Mouse (Mus musculus) limb, embryonic 11.5 days (tissue): ENCODE data around the gene Tmem108. TPM values are rescaled to one million over a fixed set of nuclear protein-coding genes. Genes with fewer than 3 reads are reported as not detected.

Source experiments
- ATAC-seq: fragments of 200-750 bp; cut with Nextera tagmentation; 2 replicates; pipeline ENCODE4 v1.8.0; 2017; ENCODE audit warnings: low read depth; ENCODE audit not compliant: insufficient number of reproducible peaks, low FRiP score, low TSS enrichment
- DNase-seq: peaks from one replicate; pipeline ENCODE4 v3.0.0-alpha.2; 2015; ENCODE audit warnings: low spot score
- H3K27ac ChIP-seq: fragments of 300-500 bp; sonication (generic); replicated peaks from 2 replicates; pipeline ENCODE4 v1.5.1; 2014; ENCODE audit warnings: low read depth, mild to moderate bottlenecking, low read length
- H3K27me3 ChIP-seq: fragments of 300-500 bp; sonication (generic); 2 replicates; pipeline ENCODE4 v1.6.1; 2014; ENCODE audit warnings: mild to moderate bottlenecking, low read length, mixed read lengths; ENCODE audit not compliant: control insufficient read depth, insufficient read depth
- H3K36me3 ChIP-seq: fragments of 300-500 bp; sonication (generic); 2 replicates; pipeline ENCODE4 v1.6.1; 2014; ENCODE audit warnings: mild to moderate bottlenecking, low read length, moderate library complexity, mixed read lengths; ENCODE audit not compliant: control insufficient read depth, insufficient read depth
- H3K4me1 ChIP-seq: fragments of 300-500 bp; sonication (generic); 2 replicates; pipeline ENCODE4 v1.6.1; 2014; ENCODE audit warnings: low read length, mixed read lengths; ENCODE audit not compliant: control insufficient read depth, insufficient read depth
- H3K4me2 ChIP-seq: fragments of 300-500 bp; sonication (generic); 2 replicates; pipeline ENCODE4 v1.6.1; 2014; ENCODE audit warnings: low read depth, mild to moderate bottlenecking, moderate library complexity; ENCODE audit not compliant: severe bottlenecking
- H3K4me3 ChIP-seq: fragments of 300-500 bp; sonication (generic); 2 replicates; pipeline ENCODE4 v1.5.1; 2014; ENCODE audit warnings: low read depth, low read length
- H3K9ac ChIP-seq: fragments of 300-500 bp; sonication (generic); 2 replicates; pipeline ENCODE4 v1.6.1; 2014; ENCODE audit warnings: mild to moderate bottlenecking, low read length
- H3K9me3 ChIP-seq: fragments of 300-500 bp; sonication (generic); 2 replicates; pipeline ENCODE4 v1.6.1; 2016; ENCODE audit warnings: low read length; ENCODE audit not compliant: control insufficient read depth
- WGBS: fragments of 180-500 bp; shearing (Covaris S2); extraction: QIAGEN DNeasy Blood & Tissue Kit; methylation state at CpG from one replicate; pipeline ENCODE4 v1.1.7; 2014; 5-methylcytosine and 5-hydroxymethylcytosine counted together
- polyA plus RNA-seq: library from polyadenylated mRNA; unstranded; fragments of >200 nt; fragmentation: Nextera tagmentation; extraction: Ambion mirVana; gene quantifications from 2 replicates; pipeline ENCODE4 v1.2.1, GENCODE M21; 2014

The Tmem108 gene
- polyA plus RNA-seq, 1 experiment from 2014 or later: 11.9 TPM

- no peaks in the 10 kb centered on the region for H3K27me3 ChIP-seq
- WGBS: 86% methylated on average over 16 of the region's 16 CpGs
- no peak overlapping the region for H3K9ac ChIP-seq
- DNase-seq: no peak
- H3K4me1 ChIP-seq: 0 out of 2 replicates have a peak, but pooled peaks cover 2% of the 10 kb centered on the region
- H3K4me2 ChIP-seq: no peak overlapping the region
- H3K9me3 ChIP-seq: no peaks in the 10 kb centered on the region
- no peaks in the 10 kb centered on the region for H3K36me3 ChIP-seq
- H3K27ac ChIP-seq: no peak overlapping the region
- ATAC-seq: no peak
- no peak overlapping the region for H3K4me3 ChIP-seq
Observed at GRCm38 (mm10) chr9:103703014-103703413, 58.6 kb downstream of the Tmem108 start.

GRCm38 (mm10) chr9:103702452-103702851, 59.2 kb downstream of the Tmem108 start:
- no peak for DNase-seq

GRCm38 (mm10) chr9:103701448-103701847, 60.2 kb downstream of the Tmem108 start:
- ATAC-seq: no peak
- no peak overlapping the region for H3K27ac ChIP-seq
- H3K27me3 ChIP-seq: no peaks in the 10 kb centered on the region
- H3K4me2 ChIP-seq: no peak overlapping the region
- no peak overlapping the region for H3K4me3 ChIP-seq
- no peak overlapping the region for H3K9ac ChIP-seq
- H3K9me3 ChIP-seq: no peaks in the 10 kb centered on the region
- DNase-seq: no peak
- no peaks in the 10 kb centered on the region for H3K4me1 ChIP-seq
- WGBS: 88% methylated on average over 4 of the region's 4 CpGs
- no peaks in the 10 kb centered on the region for H3K36me3 ChIP-seq

More at GRCm38 (mm10) chr9:103702452-103702851, 59.2 kb downstream of the Tmem108 start:
- H3K27ac ChIP-seq: no peak overlapping the region
- no peaks in the 10 kb centered on the region for H3K9me3 ChIP-seq
- no peak for ATAC-seq
- no peaks in the 10 kb centered on the region for H3K36me3 ChIP-seq
- WGBS: 79% methylated on average over 5 of the region's 5 CpGs
- H3K9ac ChIP-seq: no peak overlapping the region
- no peak overlapping the region for H3K4me2 ChIP-seq
- H3K4me1 ChIP-seq: no peaks in the 10 kb centered on the region
- no peaks in the 10 kb centered on the region for H3K27me3 ChIP-seq
- H3K4me3 ChIP-seq: no peak overlapping the region

GRCm38 (mm10) chr9:103700240-103700639, 61.4 kb downstream of the Tmem108 start:
- Histone ChIP-seq H3K27me3 (no peaks in the 10 kb centered on the region), H3K27ac (no peak overlapping the region), H3K9me3 (no peaks in the 10 kb centered on the region), H3K36me3 (no peaks in the 10 kb centered on the region), H3K9ac (no peak overlapping the region), H3K4me2 (no peak overlapping the region), H3K4me1 (no peaks in the 10 kb centered on the region), H3K4me3 (no peak overlapping the region)
- DNase-seq (no peak), ATAC-seq (no peak)
- WGBS: 100% methylated on average over 1 of the region's 1 CpGs

GRCm38 (mm10) chr9:103696967-103697366, 64.7 kb downstream of the Tmem108 start:
- no peak for ATAC-seq
- H3K4me1 ChIP-seq: no peaks in the 10 kb centered on the region
- 75% methylated on average over 6 of the region's 6 CpGs for WGBS
- no peak overlapping the region for H3K9ac ChIP-seq
- H3K27ac ChIP-seq: no peak overlapping the region
- no peak overlapping the region for H3K4me2 ChIP-seq
- H3K36me3 ChIP-seq: no peaks in the 10 kb centered on the region
- H3K4me3 ChIP-seq: no peak overlapping the region
- H3K27me3 ChIP-seq: no peaks in the 10 kb centered on the region
- no peaks in the 10 kb centered on the region for H3K9me3 ChIP-seq
- DNase-seq: no peak

GRCm38 (mm10) chr9:103693826-103694225, 67.8 kb downstream of the Tmem108 start:
- Histone ChIP-seq H3K4me1 (no peaks in the 10 kb centered on the region), H3K4me3 (no peak overlapping the region), H3K9me3 (no peaks in the 10 kb centered on the region), H3K27ac (no peak overlapping the region), H3K27me3 (no peaks in the 10 kb centered on the region), H3K36me3 (no peaks in the 10 kb centered on the region), H3K4me2 (no peak overlapping the region), H3K9ac (no peak overlapping the region)
- ATAC-seq (no peak), DNase-seq (no peak)

- no peaks in the 10 kb centered on the region for H3K36me3 ChIP-seq
- H3K9ac ChIP-seq: no peak overlapping the region
- H3K27me3 ChIP-seq: no peaks in the 10 kb centered on the region
- H3K4me1 ChIP-seq: no peaks in the 10 kb centered on the region
- H3K9me3 ChIP-seq: no peaks in the 10 kb centered on the region
- 16% methylated on average over 4 of the region's 4 CpGs for WGBS
- no peak overlapping the region for H3K4me2 ChIP-seq
- peak; percentile 67 for DNase-seq
- ATAC-seq: peak; percentile 44; the same call in 1 of the 2 replicates
- H3K27ac ChIP-seq: no peak overlapping the region
- no peak overlapping the region for H3K4me3 ChIP-seq
Observed at GRCm38 (mm10) chr9:103692699-103693098, 68.9 kb downstream of the Tmem108 start.

GRCm38 (mm10) chr9:103691847-103692246, 69.8 kb downstream of the Tmem108 start:
- Histone ChIP-seq H3K4me1 (no peaks in the 10 kb centered on the region), H3K27me3 (no peaks in the 10 kb centered on the region), H3K4me2 (no peak overlapping the region), H3K9ac (no peak overlapping the region), H3K36me3 (no peaks in the 10 kb centered on the region), H3K27ac (no peak overlapping the region), H3K4me3 (no peak overlapping the region), H3K9me3 (no peaks in the 10 kb centered on the region)
- DNase-seq (no peak), ATAC-seq (no peak)
- 90% methylated on average over 9 of the region's 9 CpGs for WGBS

GRCm38 (mm10) chr9:103690446-103690845, 71.2 kb downstream of the Tmem108 start:
- no peak for ATAC-seq

More at GRCm38 (mm10) chr9:103690446-103690845, 71.2 kb downstream of the Tmem108 start:
- Histone ChIP-seq H3K4me2 (no peak overlapping the region), H3K9me3 (no peaks in the 10 kb centered on the region), H3K36me3 (no peaks in the 10 kb centered on the region), H3K27me3 (no peaks in the 10 kb centered on the region), H3K4me1 (no peaks in the 10 kb centered on the region), H3K9ac (no peak overlapping the region), H3K4me3 (no peak overlapping the region), H3K27ac (no peak overlapping the region)
- no peak for DNase-seq
- 42% methylated on average over 3 of the region's 3 CpGs for WGBS
